Mouse (Mus musculus): ENCODE measurements around the gene Cenpi.
A peak's percentile ranks its signal among the peaks of the same experiment; 100 is the strongest.
"Not testable (repeated sequence)": the region's sequence is repeated elsewhere in the genome, so short reads cannot be mapped to it uniquely, and the experiment has no call there.

Gene Cenpi

GRCm38 (mm10) chrX:134307534-134308274 lies at the start of gene Cenpi:
Gene Cenpi, plus strand, starts transcription at chrX:134308084.
- peak; percentile 84 for DNase-seq

GRCm38 (mm10) chrX:134261191-134261590 lies 46.7 kb upstream of the Cenpi start:
- no peak for DNase-seq

GRCm38 (mm10) chrX:134262129-134262528 lies 45.8 kb upstream of the Cenpi start:
- DNase-seq, result no peak

GRCm38 (mm10) chrX:134275715-134276114 lies 32.2 kb upstream of the Cenpi start:
- peak; percentile 36 for DNase-seq

- DNase-seq, result peak; percentile 84
Observed at GRCm38 (mm10) chrX:134276275-134277160, 31.4 kb upstream of the Cenpi start, which contains the start of gene Trmt2b. Gene Trmt2b, minus strand, starts transcription at chrX:134276984.

GRCm38 (mm10) chrX:134280531-134280930 lies 27.4 kb upstream of the Cenpi start:
- no peak for DNase-seq

GRCm38 (mm10) chrX:134285102-134285501 lies 22.8 kb upstream of the Cenpi start:
- DNase-seq, result no peak

GRCm38 (mm10) chrX:134285791-134286190 lies 22.1 kb upstream of the Cenpi start:
- DNase-seq, result no peak

- no peak for DNase-seq
Observed at GRCm38 (mm10) chrX:134287305-134287704, 20.6 kb upstream of the Cenpi start.

GRCm38 (mm10) chrX:134296301-134296700 lies 11.6 kb upstream of the Cenpi start:
- peak; percentile 32 for DNase-seq

- DNase-seq, result no peak
Observed at GRCm38 (mm10) chrX:134296737-134297136, 11.1 kb upstream of the Cenpi start.

GRCm38 (mm10) chrX:134297195-134297594 lies 10.7 kb upstream of the Cenpi start:
- no peak for DNase-seq

GRCm38 (mm10) chrX:134300219-134300618 lies 7.7 kb upstream of the Cenpi start:
- DNase-seq, result no peak

GRCm38 (mm10) chrX:134303287-134303686 lies 4.6 kb upstream of the Cenpi start:
- no peak for DNase-seq

GRCm38 (mm10) chrX:134308275-134308634 lies 371 bp downstream of the Cenpi start:
- no peak for DNase-seq

- DNase-seq, result not testable (repeated sequence)
Observed at GRCm38 (mm10) chrX:134311193-134311592, 3.3 kb downstream of the Cenpi start.

- peak; percentile 14 for DNase-seq
Observed at GRCm38 (mm10) chrX:134319153-134319932, 11.5 kb downstream of the Cenpi start.

- DNase-seq, result no peak
Observed at GRCm38 (mm10) chrX:134333280-134333679, 25.4 kb downstream of the Cenpi start.

GRCm38 (mm10) chrX:134342735-134343134 lies 34.9 kb downstream of the Cenpi start:
- no peak for DNase-seq

GRCm38 (mm10) chrX:134350205-134350604 lies 42.3 kb downstream of the Cenpi start:
- DNase-seq, result no peak

GRCm38 (mm10) chrX:134353848-134354247 lies 46.0 kb downstream of the Cenpi start:
- no peak for DNase-seq

- no peak for DNase-seq
Observed at GRCm38 (mm10) chrX:134359336-134359735, 51.5 kb downstream of the Cenpi start.

GRCm38 (mm10) chrX:134362156-134362555 lies 54.3 kb downstream of the Cenpi start:
- no peak for DNase-seq
